Mouse (Mus musculus) ES-E14 (cell line): ENCODE measurements around the gene Sik3.

Experiments used
- CHD2 ChIP-seq: IDR thresholded peaks from 2 replicates; pipeline ENCODE4 v1.6.1; 2014; ENCODE audit warnings: mild to moderate bottlenecking, low read depth, low read length, inconsistent platforms
- HCFC1 ChIP-seq: IDR thresholded peaks from 2 replicates; pipeline ENCODE4 v1.6.1; 2012; ENCODE audit warnings: low read length, inconsistent platforms, borderline replicate concordance; ENCODE audit not compliant: insufficient read depth
- MAFK ChIP-seq: IDR thresholded peaks from 2 replicates; pipeline ENCODE4 v1.6.1; 2014; ENCODE audit warnings: mild to moderate bottlenecking, low read depth, low read length, inconsistent platforms; ENCODE audit not compliant: insufficient read depth
- ZC3H11A ChIP-seq: IDR thresholded peaks from 2 replicates; pipeline ENCODE4 v1.6.1; 2012; ENCODE audit warnings: low read depth, mild to moderate bottlenecking, inconsistent platforms, low read length, borderline replicate concordance
- ZNF384 ChIP-seq: IDR thresholded peaks from 2 replicates; pipeline ENCODE4 v1.6.1; 2012; ENCODE audit warnings: low read depth, low read length, inconsistent platforms

- TF ChIP-seq ZNF384 (no peak), HCFC1 (no peak), CHD2 (no peak), ZC3H11A (no peak), MAFK (no peak)
Observed at GRCm38 (mm10) chr9:46032190-46032589, 19.6 kb downstream of the Sik3 start.
